Mouse (Mus musculus) skeletal muscle tissue, postnatal 0 days (tissue): ENCODE measurements around the gene Dact1. TPM values are rescaled to one million over a fixed set of nuclear protein-coding genes. Genes with fewer than 3 reads are reported as not detected.

Experiments
- polyA plus RNA-seq: library from polyadenylated mRNA; unstranded; fragments of >200 nt; fragmentation: Nextera tagmentation; extraction: Ambion mirVana; gene quantifications from 2 replicates; pipeline ENCODE4 v1.2.1, GENCODE M21; 2015

The Dact1 gene
- polyA plus RNA-seq = 7.6 and 7.8 TPM in 2 replicates

GRCm38 (mm10) chr12:71309581-71310067 is at the start of gene Dact1:
Dact1 (plus strand) TSS chr12:71309884.

Other genes with a start within 250 kb of the Dact1 start
- gene Tomm20l, start 198.5 kb upstream of the Dact1 start, polyA plus RNA-seq = not detected in 2 replicates
- gene Timm9, start 173.2 kb upstream of the Dact1 start, polyA plus RNA-seq = 63.3 and 65.5 TPM in 2 replicates
- 4.0 and 5.1 TPM in 2 replicates for gene 2700049A03Rik, start 173.0 kb upstream of the Dact1 start, polyA plus RNA-seq